Comparison of ENCODE assay signal across 12 mouse cellular contexts in genomic region chr19:23925541-23925940, GRCm38 (mm10).
"Had no signal": no experiment of that assay in that cellular context is flagged by ENCODE, and none has a peak within 500 bp of the region (broad histone marks: within the 10 kb centered on the region; RNA-seq: fewer than 3 reads in every experiment).

No protein-coding gene starts in this region.

- H3K4me2 ChIP-seq: limb, embryonic 13.5 days; liver, embryonic 15.5 days; midbrain, embryonic 12.5 days; neural tube, embryonic 13.5 days; stomach, embryonic 15.5 days had no signal

- DNase-seq: kidney, postnatal 25 days; left cerebral cortex, postnatal 4 days; lung, adult 2 months; lung, postnatal 10 days; right cerebral cortex, postnatal 14 days; thymus, adult 2 months; thymus, postnatal 25 days had no signal

- H3K36me3 ChIP-seq: limb, embryonic 13.5 days; liver, embryonic 15.5 days; midbrain, embryonic 12.5 days; stomach, embryonic 15.5 days had no signal

- H3K4me1 ChIP-seq: limb, embryonic 13.5 days; liver, embryonic 15.5 days; midbrain, embryonic 12.5 days; stomach, embryonic 15.5 days had no signal

- H3K4me3 ChIP-seq: limb, embryonic 13.5 days; liver, embryonic 15.5 days; midbrain, embryonic 12.5 days; neural tube, embryonic 13.5 days; stomach, embryonic 15.5 days had no signal

- H3K9ac ChIP-seq: limb, embryonic 13.5 days; liver, embryonic 15.5 days; midbrain, embryonic 12.5 days; neural tube, embryonic 13.5 days; stomach, embryonic 15.5 days had no signal

- H3K9me3 ChIP-seq: limb, embryonic 13.5 days; liver, embryonic 15.5 days; midbrain, embryonic 12.5 days; neural tube, embryonic 13.5 days; stomach, embryonic 15.5 days had no signal

- H3K27me3 ChIP-seq: limb, embryonic 13.5 days; liver, embryonic 15.5 days; midbrain, embryonic 12.5 days; neural tube, embryonic 13.5 days; stomach, embryonic 15.5 days had no signal

- H3K27ac ChIP-seq: limb, embryonic 13.5 days; liver, embryonic 15.5 days; midbrain, embryonic 12.5 days; neural tube, embryonic 13.5 days; stomach, embryonic 15.5 days had no signal
